Mouse (Mus musculus) c-Kit-positive CD71-positive TER-119-positive erythroid progenitor cells, embryonic 14.5 days (primary cell): ENCODE results near the gene Atf6.

Source experiments
- DNase-seq: peaks from one replicate; pipeline ENCODE4 v3.0.0-alpha.2; 2013; ENCODE audit warnings: low spot score

The Atf6 gene

DNA sequence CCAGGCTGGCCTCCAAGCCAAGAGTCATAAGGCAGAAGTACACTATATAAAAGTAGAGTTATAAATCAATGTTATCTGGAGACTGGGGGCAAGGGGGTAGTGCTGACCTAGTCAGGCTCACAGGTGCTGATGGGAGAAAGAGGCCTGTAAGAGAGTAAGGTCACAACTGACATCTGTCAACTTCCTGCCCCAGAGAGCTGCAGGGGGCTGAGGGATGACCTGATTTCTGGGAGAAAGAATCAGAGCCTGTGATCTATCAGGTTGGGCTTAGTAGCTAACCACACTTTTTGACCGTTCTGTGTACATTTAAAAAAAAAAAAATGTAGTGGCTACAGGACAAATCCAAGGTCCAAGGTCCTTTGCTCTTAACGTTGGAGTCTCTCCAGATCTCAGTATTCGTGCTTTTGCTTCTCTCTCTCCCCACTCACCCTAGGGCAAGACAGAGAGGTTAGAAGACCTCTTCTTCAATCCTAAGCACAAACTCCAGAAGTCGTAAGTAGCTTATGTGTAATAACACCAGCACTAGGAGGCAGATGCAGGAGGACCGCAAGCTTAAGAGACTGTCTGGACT is 15.4 kb upstream of the Atf6 start:
- no peak for DNase-seq

DNA sequence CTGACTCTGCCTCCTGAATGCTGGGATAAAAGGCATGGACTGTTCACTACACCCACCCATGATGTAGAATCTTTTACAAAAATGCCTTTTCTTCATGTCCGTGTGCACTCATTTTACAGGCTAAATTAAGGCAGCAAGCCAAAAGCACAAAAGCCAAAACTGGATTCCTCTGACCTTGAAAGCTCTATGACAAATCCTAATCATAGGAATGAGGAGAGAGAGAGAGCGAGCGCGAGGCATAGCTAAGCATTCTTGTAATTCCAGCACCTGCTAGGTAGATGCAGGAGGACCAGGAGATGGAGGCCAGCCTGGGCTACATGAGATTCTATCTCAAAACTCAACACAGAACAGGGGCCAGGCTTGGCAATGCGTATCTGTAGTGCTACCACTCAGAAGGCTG is 9.3 kb upstream of the Atf6 start:
- DNase-seq = no peak

DNA sequence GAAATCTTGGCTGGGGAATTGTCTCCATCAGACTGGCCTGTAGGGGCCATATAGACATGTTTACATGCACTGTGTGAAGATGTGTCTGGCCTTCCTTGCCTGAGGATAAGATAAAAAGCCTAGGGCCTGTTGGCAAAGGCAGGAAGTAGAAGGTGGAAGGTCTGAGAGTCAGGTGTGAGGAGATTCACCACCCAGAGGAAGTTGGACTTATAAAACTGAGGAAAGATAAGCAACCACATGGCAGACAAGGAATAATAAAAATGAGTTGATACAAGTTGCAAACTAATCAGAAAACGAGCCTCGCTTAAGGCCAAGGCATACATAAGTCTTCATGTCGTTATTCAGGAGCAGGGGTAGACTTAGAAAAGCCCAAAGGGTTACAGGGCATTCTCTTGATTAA is 8.1 kb upstream of the Atf6 start:
- no peak for DNase-seq

DNA sequence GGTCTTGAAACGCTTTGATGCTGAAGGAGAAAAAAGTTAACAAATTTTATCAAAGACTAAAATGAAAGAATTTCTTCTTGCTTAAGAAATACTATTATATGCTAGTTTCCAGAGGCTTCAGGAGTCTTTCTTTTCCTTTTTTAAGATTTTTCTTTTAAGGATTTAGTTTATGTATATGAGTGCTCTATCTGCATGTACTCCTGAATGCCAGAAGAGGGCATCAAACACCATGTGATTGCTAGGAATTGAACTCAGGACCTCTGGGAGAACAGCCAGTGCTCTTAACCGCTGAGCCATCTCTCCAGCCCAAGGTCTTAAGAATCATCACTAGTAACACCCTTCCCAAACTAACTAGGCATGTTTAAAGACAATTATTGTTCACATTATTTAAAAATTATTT is 4.4 kb upstream of the Atf6 start:
- no peak for DNase-seq

DNA sequence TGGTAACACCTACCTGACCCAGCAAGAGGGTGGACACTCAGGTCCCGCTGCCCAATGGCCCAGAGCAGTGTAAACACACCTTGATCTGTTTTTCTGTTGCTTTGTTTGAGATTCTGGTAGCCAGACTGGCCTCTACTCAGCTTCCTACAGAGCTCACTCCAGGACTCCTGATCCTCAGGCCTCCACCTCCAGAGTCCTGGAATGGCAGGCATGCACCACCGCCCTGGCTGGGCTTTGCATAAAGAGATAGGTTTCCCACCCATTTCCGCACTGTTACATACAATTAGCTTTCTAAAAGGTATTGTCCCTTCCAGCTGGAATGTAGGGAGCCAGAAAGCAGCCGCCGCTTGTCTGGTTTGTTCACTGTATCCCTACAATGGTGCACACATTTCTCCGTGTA is 3.8 kb upstream of the Atf6 start:
- no peak for DNase-seq

DNA sequence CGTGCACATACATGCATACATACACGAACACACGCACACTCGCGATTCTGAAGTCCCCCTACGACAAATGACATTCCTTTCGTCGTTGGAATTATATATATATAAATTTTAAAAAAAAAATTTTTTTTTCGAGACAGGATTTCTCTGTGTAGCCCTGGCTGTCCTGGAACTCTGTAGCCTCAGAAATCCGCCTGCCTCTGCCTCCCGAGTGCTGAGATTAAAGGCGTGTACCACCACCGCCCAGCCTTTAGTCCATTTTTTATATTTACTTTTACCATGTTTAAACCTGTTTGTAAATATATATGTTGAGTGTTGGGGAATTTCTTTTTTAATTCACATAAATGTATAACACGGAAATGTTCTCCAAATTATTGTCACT is 1.3 kb upstream of the Atf6 start:
- DNase-seq = no peak

DNA sequence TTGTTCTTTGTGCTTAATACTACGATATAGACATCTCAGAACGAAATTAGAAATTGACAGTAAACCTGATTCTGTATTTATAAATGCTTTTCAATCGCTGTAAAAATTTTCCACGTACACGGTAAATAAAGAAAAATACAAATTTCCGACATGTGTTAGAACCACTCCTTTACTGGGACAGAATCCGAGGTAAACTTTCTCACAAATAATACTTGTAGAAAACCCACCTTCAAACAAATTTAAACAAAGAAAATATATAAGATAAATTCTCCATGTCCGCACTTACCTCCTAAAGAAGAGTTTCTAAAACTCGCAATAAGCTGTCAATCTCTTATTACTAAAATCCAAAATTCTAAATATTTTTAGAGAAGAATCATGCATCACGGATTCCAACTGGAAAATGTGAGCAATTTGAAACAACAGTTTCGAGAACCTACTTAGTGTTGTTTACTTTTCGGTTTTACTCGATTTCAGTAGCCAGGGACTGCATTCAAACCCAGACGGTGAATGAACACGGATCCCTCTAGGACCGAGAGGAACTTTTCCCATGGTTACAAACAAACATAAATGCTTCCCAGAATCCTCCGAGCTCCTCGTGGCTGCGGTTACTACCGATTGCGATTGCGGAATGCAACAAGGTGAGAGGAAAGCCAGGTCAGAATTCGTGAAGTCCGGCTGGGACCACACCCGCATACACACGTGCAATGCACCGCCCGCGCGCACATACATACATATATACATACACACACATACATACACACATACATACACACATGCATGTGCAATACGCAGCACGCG is 735 bp upstream of the Atf6 start:
- DNase-seq = peak; percentile 76

DNA sequence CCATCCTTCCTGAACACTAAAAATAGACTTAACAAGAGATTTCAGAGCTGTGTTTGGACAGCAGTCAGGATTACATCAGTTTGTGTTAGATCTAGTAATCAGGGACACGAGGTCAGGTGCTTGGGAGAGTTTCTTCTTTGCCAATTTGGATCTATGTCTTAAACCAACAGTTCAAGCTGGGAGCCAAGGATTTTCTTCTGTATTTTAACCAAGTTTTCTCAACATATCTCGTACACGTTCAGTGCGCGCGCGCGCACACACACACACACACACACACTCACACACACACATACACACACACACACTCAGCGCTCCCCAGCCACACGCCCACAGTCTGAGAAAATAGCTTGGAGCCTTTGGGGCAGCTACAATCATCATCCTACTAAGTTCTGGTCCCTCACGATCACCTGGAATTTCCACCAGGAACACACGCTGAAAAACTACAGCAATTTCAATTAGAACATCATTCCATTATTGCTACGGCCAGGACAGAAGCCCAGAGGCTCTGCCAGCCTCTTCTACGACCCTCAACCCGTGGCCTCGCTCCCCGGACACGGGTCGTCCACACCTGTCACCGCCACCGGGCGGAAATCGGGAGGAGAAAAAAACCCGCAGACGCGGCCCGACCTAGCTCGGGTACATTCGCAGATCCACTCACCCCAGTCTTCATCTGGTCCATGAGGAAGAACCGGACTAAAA is 430 bp downstream of the Atf6 start:
- DNase-seq = no peak

DNA sequence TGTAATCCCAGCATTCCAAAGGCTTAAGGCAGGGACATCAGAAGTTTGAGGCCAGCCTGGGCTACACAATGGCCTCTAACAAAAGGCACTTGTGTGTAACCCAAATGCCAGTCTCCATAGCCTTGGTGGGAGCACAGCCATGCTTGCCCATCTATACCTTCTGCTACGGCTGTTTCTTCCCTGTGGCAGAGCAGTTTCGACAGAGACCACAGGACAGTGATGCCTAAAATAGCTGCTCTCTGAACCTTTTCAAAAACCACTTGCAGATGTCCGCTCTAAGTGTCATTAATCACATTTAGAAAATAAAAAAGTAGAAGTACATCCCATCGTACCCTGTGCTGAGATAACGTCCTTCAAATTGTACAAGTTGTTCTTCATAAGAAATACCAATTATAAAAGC is 2.2 kb downstream of the Atf6 start:
- no peak for DNase-seq

DNA sequence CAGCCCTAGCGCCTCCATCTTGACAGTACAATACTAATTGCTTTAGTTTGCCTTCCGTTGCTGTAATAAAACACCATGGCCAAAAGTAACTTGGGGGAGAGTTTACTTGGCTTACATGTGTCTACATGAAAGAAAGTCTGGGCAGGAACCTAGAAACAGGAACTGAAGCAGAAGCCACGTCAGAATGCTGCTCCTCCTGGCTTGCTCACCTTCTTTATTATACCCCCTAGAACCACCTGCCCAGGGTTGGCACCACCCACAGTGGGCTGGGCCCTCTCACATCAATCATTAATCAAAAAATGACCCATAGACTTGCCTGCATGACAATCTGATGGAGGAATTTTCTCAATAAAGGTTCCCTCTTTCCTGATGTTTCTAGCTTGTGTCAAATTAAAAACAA is 2.8 kb downstream of the Atf6 start:
- no peak for DNase-seq

DNA sequence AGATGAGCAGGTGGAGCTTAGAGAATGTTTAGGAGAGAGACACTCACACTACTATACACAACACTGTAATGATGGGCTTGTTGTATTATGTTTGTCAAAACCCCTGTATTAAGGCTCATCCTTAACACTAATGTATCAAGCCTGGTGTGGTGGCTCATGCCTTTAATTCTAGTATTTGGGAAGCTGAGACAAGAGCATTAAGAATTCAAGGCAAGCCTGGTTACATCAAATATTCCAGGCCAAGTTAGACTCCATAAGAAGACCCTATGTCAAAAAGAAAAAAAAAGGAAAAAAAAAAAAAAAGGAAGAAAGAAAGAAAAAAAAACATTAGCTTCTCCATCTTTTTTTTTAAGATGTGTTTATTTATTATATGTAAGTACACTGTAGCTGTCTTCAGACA is 3.3 kb downstream of the Atf6 start:
- DNase-seq = no peak

DNA sequence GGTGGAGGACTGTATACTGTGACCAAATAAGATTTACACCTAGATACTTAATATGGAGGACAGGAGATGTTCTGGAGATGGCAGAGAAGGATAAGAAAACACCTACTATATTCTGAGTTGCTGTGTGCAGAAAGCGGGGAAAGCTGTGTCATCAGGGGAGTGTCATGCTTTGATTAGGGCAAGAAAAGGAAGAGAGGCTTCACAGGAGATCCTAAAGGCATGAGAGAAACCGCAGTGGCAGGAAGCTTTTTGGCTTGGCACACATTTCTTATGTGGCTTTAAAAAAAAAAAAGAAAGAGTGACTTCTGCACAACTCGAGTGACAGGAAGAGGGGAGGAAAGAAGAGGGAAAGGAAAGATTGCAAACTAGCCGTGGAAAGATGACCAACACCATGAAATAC is 4.5 kb downstream of the Atf6 start:
- no peak for DNase-seq

DNA sequence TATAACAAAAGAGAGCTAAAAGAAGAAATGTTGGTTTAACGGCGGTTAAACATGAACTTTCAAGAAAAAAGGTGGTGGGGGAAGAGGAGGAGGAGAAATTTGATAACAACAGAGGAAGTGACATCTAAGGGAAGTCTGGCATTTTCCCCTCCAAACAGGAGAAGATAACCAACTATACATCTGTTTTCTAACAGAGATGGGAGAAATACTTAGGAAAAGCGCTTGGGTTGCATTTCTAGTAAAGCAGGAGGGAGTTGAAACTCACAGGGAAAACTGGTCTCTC is 5.2 kb downstream of the Atf6 start:
- no peak for DNase-seq

DNA sequence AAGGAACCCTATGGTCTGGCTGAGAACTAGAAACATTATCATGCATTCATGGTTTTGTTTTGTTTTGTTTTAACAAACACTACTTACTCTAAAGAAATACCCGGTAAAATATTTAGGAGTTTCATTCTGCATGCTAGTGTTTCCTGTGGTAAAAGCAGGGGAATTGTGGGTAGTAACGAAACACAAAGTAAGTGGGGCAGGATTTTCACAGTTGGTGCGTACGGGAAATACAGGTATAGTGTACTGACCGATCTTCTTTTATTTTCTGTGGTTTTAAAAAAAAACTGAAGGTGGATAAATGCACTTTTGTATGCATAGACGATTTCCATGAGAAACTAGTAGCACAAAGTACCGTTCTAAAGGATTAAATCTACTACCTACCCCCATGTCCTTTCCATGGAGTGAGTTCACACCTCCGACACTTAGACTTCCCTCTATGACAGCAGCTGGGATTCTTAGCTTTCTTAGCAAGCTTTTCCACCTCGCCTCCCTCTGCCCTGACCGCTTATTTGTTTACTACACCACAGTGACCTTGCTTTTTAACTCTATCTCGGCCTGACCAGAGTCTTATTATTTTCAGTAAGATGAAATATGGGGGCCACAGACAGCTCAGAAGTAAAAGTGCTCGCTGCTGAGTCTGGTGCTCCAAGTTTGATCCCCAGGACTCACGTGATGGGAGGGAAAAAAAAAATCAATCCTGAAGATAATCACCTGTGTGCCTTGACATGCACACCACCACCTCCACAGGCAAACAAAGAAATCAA is 5.7 kb downstream of the Atf6 start:
- DNase-seq = no peak

DNA sequence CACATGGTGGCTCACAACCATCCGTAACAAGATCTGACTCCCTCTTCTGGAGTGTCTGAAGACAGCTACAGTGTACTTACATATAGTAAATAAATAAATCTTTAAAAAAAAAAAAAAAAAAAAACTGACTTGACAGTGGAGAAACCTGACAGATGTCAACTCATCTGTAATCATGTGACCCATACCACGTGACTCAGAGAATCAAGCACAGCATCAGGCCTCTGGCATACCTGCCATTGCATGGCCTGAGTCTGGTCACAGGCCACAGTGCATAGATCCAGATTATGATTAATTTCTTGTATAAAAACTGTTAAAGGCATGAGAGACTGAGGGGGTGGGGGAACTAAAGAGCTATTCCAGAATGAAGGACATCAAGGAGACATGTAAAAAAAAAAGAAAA is 8.7 kb downstream of the Atf6 start:
- DNase-seq = no peak

DNA sequence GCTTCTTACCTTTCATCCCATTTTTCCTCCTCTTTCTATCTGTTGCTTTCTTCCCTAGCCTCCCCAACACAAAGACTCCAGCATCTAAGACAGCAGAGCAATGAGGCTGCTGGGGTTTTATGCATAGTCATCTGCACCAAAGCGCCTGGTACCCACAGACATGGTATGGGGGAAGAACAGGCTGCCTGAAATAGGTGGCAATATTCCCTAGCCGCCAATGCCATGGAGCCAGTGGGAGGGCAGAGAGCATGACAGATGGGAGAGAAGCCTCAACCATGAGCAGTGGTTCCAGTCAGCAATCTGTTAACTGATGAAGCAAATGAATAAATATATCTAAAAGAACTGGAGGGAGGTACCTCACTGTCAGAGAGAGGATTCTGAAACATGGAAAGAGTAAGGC is 10.2 kb downstream of the Atf6 start:
- no peak for DNase-seq

DNA sequence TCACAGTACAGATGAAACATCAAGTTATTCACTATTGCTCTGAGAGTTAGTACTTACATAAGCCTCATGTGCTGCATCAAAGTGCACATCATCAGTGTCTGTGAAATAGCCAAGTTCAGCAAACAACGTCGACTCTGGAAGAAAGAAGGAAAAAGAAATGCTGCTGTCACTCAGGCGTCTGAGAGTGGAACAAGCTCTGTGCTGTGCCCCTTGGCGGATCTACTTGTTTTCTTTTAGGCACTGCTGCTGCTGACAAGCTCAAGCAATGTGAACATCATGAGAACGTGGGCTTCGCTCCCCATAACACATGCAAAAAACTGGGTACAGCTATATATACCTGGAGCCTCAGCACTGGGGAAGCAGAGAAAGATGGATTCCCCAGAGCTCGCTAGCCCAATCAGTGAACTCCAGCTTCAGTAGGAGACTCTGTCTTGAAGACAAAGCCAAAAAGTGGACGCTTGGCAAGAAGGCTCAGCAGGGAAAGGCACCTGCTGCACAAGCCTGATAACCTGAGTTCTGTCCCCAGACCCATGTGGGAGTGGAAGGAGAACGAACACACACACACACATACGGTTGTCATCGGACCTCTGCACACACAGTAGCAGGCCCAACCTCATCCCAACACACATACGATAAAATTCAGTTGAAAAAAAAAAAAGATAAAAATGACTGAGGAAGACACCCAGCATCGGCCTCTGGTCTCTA is 12.4 kb downstream of the Atf6 start:
- no peak for DNase-seq

DNA sequence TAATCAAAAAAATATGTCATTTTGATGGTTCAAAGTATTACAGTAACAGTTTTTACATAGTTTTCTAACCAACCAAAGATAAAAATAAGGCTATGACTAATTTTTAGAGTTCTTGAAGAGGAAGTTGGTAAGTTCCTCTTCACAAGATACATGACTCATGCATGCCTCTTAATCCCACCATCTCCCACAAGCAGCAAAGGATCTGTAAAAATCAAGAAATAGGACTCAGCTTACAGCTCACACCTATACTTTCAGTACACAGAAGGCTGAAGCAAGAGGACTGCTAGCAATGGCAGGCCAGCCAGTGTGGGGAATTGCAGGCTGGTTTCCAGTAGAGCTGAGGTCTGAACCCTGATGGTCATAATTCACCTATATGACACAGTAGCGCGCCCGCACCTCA is 14.0 kb downstream of the Atf6 start:
- no peak for DNase-seq

DNA sequence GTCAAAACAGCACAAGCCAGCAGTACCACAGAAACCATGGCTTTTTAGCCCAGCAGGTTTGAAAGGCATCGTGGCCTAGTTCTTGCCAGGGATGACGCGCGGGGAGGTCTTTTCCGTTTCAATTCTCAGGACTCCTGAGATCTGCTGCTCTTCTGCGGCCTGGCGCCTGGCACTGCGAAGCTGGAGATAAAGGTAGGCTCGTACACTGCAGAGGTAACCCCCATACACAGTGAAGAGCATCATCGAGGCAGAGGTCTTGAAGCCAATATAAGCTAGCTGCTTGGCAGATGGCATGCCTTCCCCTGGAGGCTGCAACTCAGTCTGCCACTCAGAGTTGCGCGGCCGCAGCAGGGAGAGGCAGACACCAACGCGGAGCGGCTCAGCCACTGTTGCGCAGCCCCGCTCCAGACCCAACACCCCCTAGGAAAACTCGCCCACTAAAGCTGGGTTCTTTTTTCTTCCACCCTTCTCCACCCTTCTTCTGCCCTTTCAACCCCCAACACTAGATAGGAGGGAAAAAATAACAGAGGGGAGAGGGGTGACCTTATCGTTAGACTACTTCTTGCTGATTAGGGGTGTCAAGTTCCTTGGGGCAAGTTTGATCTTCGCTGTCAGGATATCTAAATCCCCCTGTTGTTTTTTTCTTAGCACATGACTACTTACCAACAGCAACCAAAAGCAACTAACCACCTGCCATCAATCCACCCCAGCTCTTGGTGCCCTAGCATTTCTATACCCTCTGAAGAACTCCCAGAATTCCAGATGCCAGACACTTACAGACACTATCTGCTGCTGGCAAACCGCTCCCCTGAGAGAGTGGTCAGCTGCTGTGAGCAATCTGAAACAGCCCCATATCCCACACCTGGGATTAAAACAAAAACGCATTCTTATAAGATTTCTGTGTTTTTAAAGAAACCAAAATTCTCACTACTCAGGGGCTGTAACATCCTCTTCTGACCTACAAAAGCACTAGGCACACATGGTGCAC is 16.6 kb downstream of the Atf6 start:
- no peak for DNase-seq

DNA sequence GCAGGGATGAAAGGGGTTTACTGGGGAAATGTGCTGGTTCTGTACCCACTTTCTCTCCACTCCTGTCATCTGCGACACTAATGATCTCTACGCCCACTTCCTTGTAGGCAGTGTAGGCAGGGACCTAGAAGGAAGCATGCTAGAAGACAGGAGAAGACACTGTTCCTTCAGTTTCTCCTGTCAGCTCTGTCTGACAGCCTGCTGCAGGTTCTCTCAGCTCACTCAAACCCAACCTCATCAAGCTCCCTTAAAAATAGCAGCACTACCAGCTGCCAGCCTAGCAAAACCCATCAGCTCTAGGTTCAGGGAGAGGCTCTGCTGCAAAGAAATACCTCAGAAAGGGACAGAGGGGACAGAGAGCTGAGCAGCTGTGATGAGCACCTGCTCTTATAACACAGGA is 17.6 kb downstream of the Atf6 start:
- no peak for DNase-seq
